8 mouse cellular contexts compared by ENCODE assay signal in genomic region chr9:65201381-65202164, GRCm38 (mm10). TPM values are rescaled to one million over a fixed set of nuclear protein-coding genes. Genes with fewer than 3 reads are reported as not detected.
DNase-seq lines count a peak whose midpoint lies in the region; ATAC-seq and TF ChIP-seq lines count a peak whose summit lies in the region.

No protein-coding gene starts in this region.

- TF ChIP-seq RAD21 in MEL (IDR thresholded peaks at IDR 0.05; ENCODE audit: low read depth, low read length) = no peak

- H3K27me3 ChIP-seq in MEL (ENCODE audit: control insufficient read depth in 1 of 2, insufficient read depth in 2 of 2, low read length in 2 of 2) = no peaks in the 10 kb centered on the region
- no peaks in the 10 kb centered on the region for H3K27me3 ChIP-seq in cerebellum, adult 2 months (ENCODE audit: control insufficient read depth, insufficient read depth, low read length)
- H3K27me3 ChIP-seq in forebrain, postnatal 0 days (ENCODE audit: insufficient read depth, low read length) = no peaks in the 10 kb centered on the region
- no peaks in the 10 kb centered on the region for H3K27me3 ChIP-seq in lung, embryonic 14.5 days (ENCODE audit: insufficient read depth, low read length)

- DNase-seq in MEL (ENCODE audit: low read depth, low spot score) = peak; percentile 97
- DNase-seq in cerebellum, adult 2 months = peak; percentile 83 to 85
- peak; percentile 97 for DNase-seq in forebrain, postnatal 0 days
- DNase-seq in heart, postnatal 4 days = peak; percentile 90
- DNase-seq in layer of hippocampus, adult 8-10 months (ENCODE audit: low spot score in 2 of 2) = peak; percentile 62 to 78
- peak; percentile 98 for DNase-seq in lung, embryonic 14.5 days
- peak; percentile 53 to 68 for DNase-seq in thymus, adult 18-20 months

- ATAC-seq in forebrain, postnatal 0 days = peak; percentile 91
- ATAC-seq in lung, embryonic 14.5 days (ENCODE audit: insufficient read depth) = peak; percentile 89

- TF ChIP-seq CTCF in MEL (IDR thresholded peaks at IDR 0.05 in 2 of 3, conservative IDR thresholded peaks at IDR 0.05 in 1 of 3; ENCODE audit: control insufficient read depth in 1 of 3, insufficient read depth in 1 of 3, low read depth in 2 of 3, low read length in 3 of 3, poor library complexity in 1 of 3, severe bottlenecking in 1 of 3) = no peak
- TF ChIP-seq CTCF in cerebellum, adult 2 months (IDR thresholded peaks at IDR 0.05; ENCODE audit: borderline replicate concordance, insufficient read depth, low read depth, low read length) = no peak
- no peak for TF ChIP-seq CTCF in forebrain, postnatal 0 days (IDR thresholded peaks at IDR 0.05; ENCODE audit: low read depth)
- no peak for TF ChIP-seq CTCF in lung, embryonic 14.5 days (IDR thresholded peaks at IDR 0.05; ENCODE audit: low read depth)
- TF ChIP-seq CTCF in olfactory bulb, adult 2 months (IDR thresholded peaks at IDR 0.05; ENCODE audit: insufficient read depth, low read depth, low read length) = no peak

- peak overlapping the region; percentile 90 for H3K9ac ChIP-seq in MEL (ENCODE audit: control insufficient read depth, low read depth, low read length, poor library complexity, severe bottlenecking)
- H3K9ac ChIP-seq in forebrain, postnatal 0 days = peak overlapping the region; percentile 73
- peak overlapping the region; percentile 44 for H3K9ac ChIP-seq in lung, embryonic 14.5 days

- peak overlapping the region; percentile 53 for H3K4me2 ChIP-seq in forebrain, postnatal 0 days (ENCODE audit: low read depth)
- peak overlapping the region; percentile 58 for H3K4me2 ChIP-seq in lung, embryonic 14.5 days

- H3K4me1 ChIP-seq in MEL (ENCODE audit: control insufficient read depth in 1 of 2, insufficient read depth in 2 of 2, low read length in 2 of 2) = peaks cover 0 to 32% of the 10 kb centered on the region in 2 experiments; a peak in 3 of 4 replicates
- no peaks in the 10 kb centered on the region for H3K4me1 ChIP-seq in cerebellum, adult 2 months (ENCODE audit: control insufficient read depth, insufficient read depth, low read length)
- H3K4me1 ChIP-seq in forebrain, postnatal 0 days (ENCODE audit: insufficient read depth) = no peaks in the 10 kb centered on the region
- H3K4me1 ChIP-seq in lung, embryonic 14.5 days (ENCODE audit: insufficient read depth) = no peaks in the 10 kb centered on the region
- no peaks in the 10 kb centered on the region for H3K4me1 ChIP-seq in olfactory bulb, adult 2 months (ENCODE audit: control insufficient read depth, insufficient read depth, low read length)

- peak overlapping the region; percentile 99 for H3K27ac ChIP-seq in MEL (ENCODE audit: control insufficient read depth, low read depth, low read length)
- H3K27ac ChIP-seq in cerebellum, adult 2 months (ENCODE audit: insufficient read depth, low read length) = peak overlapping the region; percentile 93
- peak overlapping the region; percentile 89 for H3K27ac ChIP-seq in forebrain, postnatal 0 days (ENCODE audit: low read depth, low read length)
- peak overlapping the region; percentile 25 for H3K27ac ChIP-seq in lung, embryonic 14.5 days (ENCODE audit: low read depth)
- peak overlapping the region; percentile 83 for H3K27ac ChIP-seq in olfactory bulb, adult 2 months (ENCODE audit: insufficient read depth, low read depth, low read length)

- H3K9me3 ChIP-seq in MEL (replicated peaks; ENCODE audit: insufficient read depth, low read length) = no peaks in the 10 kb centered on the region
- H3K9me3 ChIP-seq in forebrain, postnatal 0 days (ENCODE audit: low read length) = no peaks in the 10 kb centered on the region
- H3K9me3 ChIP-seq in lung, embryonic 14.5 days (ENCODE audit: low read depth, low read length) = no peaks in the 10 kb centered on the region

- no peak for TF ChIP-seq EP300 in MEL (IDR thresholded peaks at IDR 0.05; ENCODE audit: low read depth in 1 of 2, low read length in 2 of 2)

- H3K36me3 ChIP-seq in MEL (ENCODE audit: control insufficient read depth in 1 of 2, insufficient read depth in 2 of 2, low read length in 2 of 2) = peaks cover 0 to 27% of the 10 kb centered on the region in 2 experiments; a peak in 2 of 4 replicates
- no peaks in the 10 kb centered on the region for H3K36me3 ChIP-seq in forebrain, postnatal 0 days (ENCODE audit: insufficient read depth)
- H3K36me3 ChIP-seq in lung, embryonic 14.5 days (ENCODE audit: insufficient read depth) = no peaks in the 10 kb centered on the region

- H3K79me2 ChIP-seq in MEL (ENCODE audit: control insufficient read depth, insufficient read depth, low read length, poor library complexity) = peaks cover 1% of the 10 kb centered on the region; the same call in 1 of the 2 replicates

- 4% methylated on average over 18 of the region's 18 CpGs for WGBS in cerebellum, adult 2 months
- under 1% methylated on average over 18 of the region's 18 CpGs for WGBS in forebrain, postnatal 0 days
- WGBS in lung, embryonic 14.5 days = under 1% methylated on average over 18 of the region's 18 CpGs
- under 1% methylated on average over 18 of the region's 18 CpGs for WGBS in olfactory bulb, adult 2 months

- peak overlapping the region; percentile 49 to 76 for H3K4me3 ChIP-seq in MEL (ENCODE audit: control insufficient read depth in 1 of 2, insufficient read depth in 1 of 2, low read depth in 2 of 2, low read length in 2 of 2)
- H3K4me3 ChIP-seq in cerebellum, adult 2 months (replicated peaks; ENCODE audit: insufficient read depth, low read depth, low read length) = peak overlapping the region; percentile 56
- H3K4me3 ChIP-seq in forebrain, postnatal 0 days (ENCODE audit: low read depth, low read length) = peak overlapping the region; percentile 50
- peak overlapping the region; percentile 27 for H3K4me3 ChIP-seq in lung, embryonic 14.5 days (ENCODE audit: low read depth, low read length)
- H3K4me3 ChIP-seq in olfactory bulb, adult 2 months (ENCODE audit: insufficient read depth, low read depth, low read length) = peak overlapping the region; percentile 39

- peak; percentile 92 to 96; a peak in 3 of 4 replicates for TF ChIP-seq POLR2A in MEL (IDR thresholded peaks at IDR 0.05; ENCODE audit: control insufficient read depth in 1 of 2, insufficient read depth in 1 of 2, low read depth in 1 of 2, low read length in 2 of 2, poor library complexity in 1 of 2)
- TF ChIP-seq POLR2A in cerebellum, adult 2 months (IDR thresholded peaks at IDR 0.05; ENCODE audit: borderline replicate concordance, insufficient read depth, low read length) = peak; percentile 51; the same call in 1 of the 2 replicates
- 0 out of 2 replicates have a peak, but pooled peaks have one; percentile 25 for TF ChIP-seq POLR2A in olfactory bulb, adult 2 months (IDR thresholded peaks at IDR 0.05; ENCODE audit: insufficient read depth, low read depth, low read length)

TF ChIP-seq in MEL, 35 proteins besides CTCF, POLR2A, EP300 and RAD21:
- TF ChIP-seq CHD2 (IDR thresholded peaks at IDR 0.05; ENCODE audit: low read length) = no peak
- no peak for TF ChIP-seq TAL1 (IDR thresholded peaks at IDR 0.05; ENCODE audit: low read length)
- TF ChIP-seq TBP (IDR thresholded peaks at IDR 0.05; ENCODE audit: low read depth, low read length) = peak; percentile 98
- TF ChIP-seq MAFK (IDR thresholded peaks at IDR 0.05; ENCODE audit: borderline replicate concordance, low read depth, low read length) = no peak
- peak; percentile 100; the same call in 1 of the 2 replicates for TF ChIP-seq POLR2AphosphoS5 (IDR thresholded peaks at IDR 0.05; ENCODE audit: borderline replicate concordance, low read depth, low read length)
- no peak for TF ChIP-seq ZKSCAN1 (IDR thresholded peaks at IDR 0.05; ENCODE audit: low read depth, low read length)
- TF ChIP-seq USF2 (IDR thresholded peaks at IDR 0.05; ENCODE audit: borderline replicate concordance in 1 of 2, insufficient read depth in 1 of 2, low read depth in 1 of 2, low read length in 2 of 2) = no peak
- TF ChIP-seq POLR2AphosphoS2 (IDR thresholded peaks at IDR 0.05; ENCODE audit: low read length) = no peak
- TF ChIP-seq NRF1 (IDR thresholded peaks at IDR 0.05; ENCODE audit: insufficient read depth, low read depth, low read length, poor library complexity, severe bottlenecking) = no peak
- no peak for TF ChIP-seq MAZ (IDR thresholded peaks at IDR 0.05; ENCODE audit: low read depth, low read length)
- TF ChIP-seq GABPA (IDR thresholded peaks at IDR 0.05; ENCODE audit: low read depth, low read length) = no peak
- no peak for TF ChIP-seq SMC3 (IDR thresholded peaks at IDR 0.05; ENCODE audit: low read depth, low read length)
- no peak for TF ChIP-seq MXI1 (IDR thresholded peaks at IDR 0.05; ENCODE audit: low read depth, low read length)

RNA-seq across cellular contexts. Expression of gene Parp16, which starts 6.4 kb away (rescaled TPM):
- total RNA-seq in MEL (2012; rRNA removed) = 1.3 and 1.4 TPM in 2 replicates
- 1 to 10 TPM in 1 of 2 experiments, not detected in 1; 5.1 TPM for polyA plus RNA-seq in MEL (2012; ENCODE audit: insufficient read depth in 1 of 2, insufficient read length in 2 of 2, low read depth in 1 of 2, low replicate concordance in 2 of 2, missing spikeins in 1 of 2)
- polyA plus RNA-seq in cerebellum, adult 2 months (2012; rRNA removed) = 5.7 and 6.6 TPM in 2 replicates
- 6.1 and 6.3 TPM in 2 replicates for total RNA-seq in forebrain, postnatal 0 days (2014; rRNA removed)
- 4.2 and 6.7 TPM in 2 replicates for polyA plus RNA-seq in forebrain, postnatal 0 days (2015; fragmentation: Nextera tagmentation; extraction: Ambion mirVana)
- total RNA-seq in heart, postnatal 4 days (2021) = 1 to 10 TPM; 3.7 to 3.8 TPM
- 1 to 10 TPM; 4.4 to 6.0 (median 5.6) TPM for total RNA-seq in layer of hippocampus, adult 8-10 months (2022)
- 5.3 and 6.9 TPM in 2 replicates for polyA plus RNA-seq in lung, embryonic 14.5 days (2014; fragmentation: Nextera tagmentation; extraction: Ambion mirVana)
- polyA plus RNA-seq in olfactory bulb, adult 2 months (2012; ENCODE audit: insufficient read depth, insufficient read length, low replicate concordance, missing spikeins) = not detected in 2 replicates

Comparison
In these comparisons a context has a peak if more than half of its experiments do, and no peak if none do; other contexts are left out.
1. Peak in every context shown above with its lines: DNase-seq, ATAC-seq, H3K4me3 ChIP-seq and H3K27ac ChIP-seq.
2. H3K27ac ChIP-seq: peak in every context shown above with its lines; median percentile 99 in MEL; 93 in cerebellum, adult 2 months; 89 in forebrain, postnatal 0 days; 83 in olfactory bulb, adult 2 months; 25 in lung, embryonic 14.5 days.
3. POLR2A ChIP-seq: peak in every context shown above with its lines; median percentile 94 in MEL; 51 in cerebellum, adult 2 months; 25 in olfactory bulb, adult 2 months.